Mouse (Mus musculus): ENCODE measurements around the gene Stxbp1. TPM values are rescaled to one million over a fixed set of nuclear protein-coding genes. Genes with fewer than 3 reads are reported as not detected.

Stxbp1 gene
- polyA plus RNA-seq, 1 experiment from 2014 or later = 5.8 TPM

DNA sequence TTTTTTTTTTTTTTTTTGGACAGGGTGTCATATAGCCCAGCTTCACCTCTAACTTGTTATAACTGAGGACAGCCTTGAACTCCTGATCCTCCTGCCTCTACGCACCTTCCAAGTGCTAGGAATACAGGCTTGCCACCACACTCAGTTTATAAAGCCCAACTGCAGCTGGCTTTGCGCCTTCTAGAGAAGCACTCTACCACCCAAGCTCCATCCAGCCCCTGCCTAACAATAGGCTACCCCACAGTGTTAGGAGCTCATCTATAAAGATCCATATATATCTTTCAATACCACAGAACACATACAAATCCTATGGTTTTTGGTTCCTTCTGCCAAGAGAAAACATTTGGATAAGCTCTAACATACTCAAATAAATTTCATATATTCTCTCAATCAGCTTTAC, 30.5 kb downstream of the Stxbp1 start:
- no peak for ATAC-seq
- no peak overlapping the region for H3K9ac ChIP-seq
- H3K4me1 ChIP-seq = no peaks in the 10 kb centered on the region
- H3K4me2 ChIP-seq = no peak overlapping the region
- H3K27ac ChIP-seq = no peak overlapping the region
- no peaks in the 10 kb centered on the region for H3K9me3 ChIP-seq (replicated peaks)
- 84% methylated on average over 2 of the region's 2 CpGs for WGBS (ENCODE audit: insufficient replicate concordance)
- no peaks in the 10 kb centered on the region for H3K27me3 ChIP-seq (replicated peaks)
- 0 out of 2 replicates have a peak, but pooled peaks cover 9% of the 10 kb centered on the region for H3K36me3 ChIP-seq
- no peak overlapping the region for H3K4me3 ChIP-seq

DNA sequence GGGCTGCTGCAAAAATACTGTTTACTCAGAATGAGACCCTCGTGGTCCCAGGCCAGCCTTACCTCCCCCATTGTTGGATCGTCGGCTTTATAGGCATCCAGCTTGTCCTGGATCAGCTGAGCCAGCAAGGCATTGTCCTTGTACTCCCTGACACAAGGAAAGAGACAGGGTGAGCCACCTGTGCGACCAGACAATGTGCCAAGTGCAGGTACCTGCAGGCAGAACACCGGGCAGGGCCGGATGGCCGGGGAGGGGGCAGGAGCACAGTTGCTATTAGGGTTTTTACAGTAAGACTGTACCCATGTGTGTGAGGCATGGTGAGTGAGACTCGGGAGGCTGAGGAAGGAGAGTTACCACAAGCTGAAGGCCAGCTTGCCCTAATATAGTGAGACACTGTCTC, 35.1 kb downstream of the Stxbp1 start:
- Histone ChIP-seq H3K27me3 (replicated peaks) (no peaks in the 10 kb centered on the region), H3K9ac (no peak overlapping the region), H3K4me1 (no peaks in the 10 kb centered on the region), H3K4me2 (no peak overlapping the region), H3K4me3 (no peak overlapping the region), H3K36me3 (peaks cover 6% of the 10 kb centered on the region; the same call in 1 of the 2 replicates), H3K27ac (no peak overlapping the region), H3K9me3 (replicated peaks) (no peaks in the 10 kb centered on the region)
- ATAC-seq = no peak
- 72% methylated on average over 8 of the region's 8 CpGs for WGBS (ENCODE audit: insufficient replicate concordance)

DNA sequence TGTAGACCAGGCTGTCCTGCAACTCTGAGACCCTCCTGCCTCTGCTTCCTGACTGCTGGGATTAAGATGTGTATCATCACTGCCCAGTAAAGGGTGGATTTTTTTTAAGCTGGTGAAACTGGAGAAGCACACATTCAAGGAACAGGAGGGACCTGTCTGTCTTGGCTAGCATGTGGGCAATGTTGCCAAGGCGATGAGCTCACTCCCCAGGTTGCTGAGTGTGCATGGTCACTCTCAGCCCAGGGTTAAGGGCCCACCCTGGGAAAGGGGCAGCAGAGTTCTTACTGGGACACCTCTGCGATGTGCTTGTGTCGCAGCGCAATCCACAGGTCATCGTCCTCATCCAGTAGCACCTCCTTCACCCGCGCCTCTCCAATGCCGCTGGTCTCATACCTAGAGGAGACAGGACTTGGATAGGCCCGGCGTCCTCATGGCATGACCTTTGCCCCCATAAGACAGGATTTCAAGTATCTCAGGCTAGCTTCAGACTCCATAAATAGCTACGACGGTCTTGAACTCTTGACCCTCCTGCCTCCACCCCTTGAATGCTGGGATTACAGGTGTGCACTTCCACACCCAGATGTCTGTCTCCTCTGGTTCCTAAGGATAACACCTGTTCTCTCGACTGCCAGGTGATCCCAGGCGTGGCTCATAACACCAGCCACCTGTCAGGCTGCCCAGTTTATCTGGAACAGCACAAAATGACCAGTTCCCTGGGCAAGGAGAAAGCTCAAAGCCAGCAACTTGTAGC, 38.1 kb downstream of the Stxbp1 start:
- H3K9me3 ChIP-seq (replicated peaks) = no peaks in the 10 kb centered on the region
- WGBS (ENCODE audit: insufficient replicate concordance) = 84% methylated on average over 14 of the region's 14 CpGs
- H3K4me3 ChIP-seq = no peak overlapping the region
- no peak for ATAC-seq
- peaks cover 3% of the 10 kb centered on the region; the same call in 1 of the 2 replicates for H3K36me3 ChIP-seq
- no peak overlapping the region for H3K4me2 ChIP-seq
- no peak overlapping the region for H3K27ac ChIP-seq
- no peak overlapping the region for H3K9ac ChIP-seq
- no peaks in the 10 kb centered on the region for H3K27me3 ChIP-seq (replicated peaks)
- no peaks in the 10 kb centered on the region for H3K4me1 ChIP-seq

DNA sequence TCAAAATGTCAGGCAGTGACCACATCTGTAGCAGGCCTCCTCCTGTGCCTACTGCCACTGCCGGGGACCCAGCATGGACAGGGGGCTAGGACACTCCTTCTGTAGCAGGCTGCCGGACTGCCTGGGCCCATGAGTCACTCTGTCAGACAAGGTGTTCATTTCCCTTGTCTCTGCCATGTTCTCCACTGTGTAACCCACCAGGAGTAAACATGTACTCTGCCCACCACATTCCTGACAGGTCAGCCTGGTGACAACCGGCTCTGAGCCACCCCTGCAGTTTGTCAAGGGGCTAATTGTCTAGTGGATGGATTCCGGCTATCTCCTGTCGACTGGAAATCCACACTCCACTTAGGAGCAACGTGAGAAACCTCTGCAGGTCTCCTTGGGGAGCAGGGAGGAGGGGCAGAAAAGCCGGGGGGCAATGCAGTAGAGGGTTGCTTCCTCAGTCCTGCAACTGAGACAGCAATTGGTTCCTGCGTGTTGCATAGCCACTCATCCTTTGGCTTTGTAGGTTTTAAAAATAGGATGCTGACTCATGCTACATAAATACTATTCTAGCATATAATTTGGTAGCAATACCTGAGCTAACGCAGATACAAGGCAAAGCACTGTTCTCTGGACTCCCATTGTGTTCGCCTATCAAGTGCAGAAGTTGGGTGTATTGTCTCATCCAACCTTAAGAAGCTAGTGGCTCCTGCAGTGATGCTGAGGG, 48.6 kb downstream of the Stxbp1 start:
- Histone ChIP-seq H3K27me3 (replicated peaks) (no peaks in the 10 kb centered on the region), H3K4me1 (peaks cover 9% of the 10 kb centered on the region; the same call in 1 of the 2 replicates), H3K9ac (no peak overlapping the region), H3K4me2 (no peak overlapping the region), H3K4me3 (no peak overlapping the region), H3K36me3 (peaks cover 32% of the 10 kb centered on the region), H3K9me3 (replicated peaks) (no peaks in the 10 kb centered on the region), H3K27ac (no peak overlapping the region)
- 56% methylated on average over 10 of the region's 10 CpGs for WGBS (ENCODE audit: insufficient replicate concordance)
- ATAC-seq = no peak

DNA sequence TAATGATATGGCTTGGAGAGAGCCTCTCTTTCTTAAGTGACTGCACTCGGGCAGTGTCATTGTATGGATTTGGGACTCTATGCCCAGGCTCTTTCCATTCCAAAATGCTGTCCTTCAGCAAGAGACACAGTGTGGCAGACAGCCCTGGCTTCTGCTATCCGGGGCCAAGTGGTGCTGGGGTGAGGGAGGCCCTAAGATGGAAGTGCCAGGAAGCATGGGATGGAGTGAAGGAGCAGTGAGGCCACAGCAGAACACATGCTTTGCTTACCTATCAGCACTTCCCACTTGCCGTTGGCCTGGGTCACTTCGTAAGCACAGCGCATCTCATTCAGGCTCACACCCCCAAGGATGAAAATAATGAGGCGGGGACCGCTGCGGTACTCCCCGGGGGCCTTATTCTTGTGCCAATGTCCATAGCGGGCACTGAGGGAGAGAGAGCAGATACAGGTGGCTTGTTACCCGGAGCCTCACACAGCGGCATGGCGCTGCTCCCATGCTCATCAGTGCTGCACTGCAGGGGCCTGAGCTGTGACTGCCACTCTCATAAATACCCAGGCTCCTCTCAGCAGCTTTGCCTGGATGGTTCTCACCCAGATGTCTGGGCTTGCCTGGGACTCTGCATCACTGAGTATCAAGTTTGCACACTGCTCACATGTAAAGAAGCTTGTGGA, 51.2 kb downstream of the Stxbp1 start:
- no peak overlapping the region for H3K27ac ChIP-seq
- H3K4me1 ChIP-seq = peaks cover 9% of the 10 kb centered on the region; the same call in 1 of the 2 replicates
- no peak for ATAC-seq
- no peak overlapping the region for H3K4me2 ChIP-seq
- no peak overlapping the region for H3K9ac ChIP-seq
- peaks cover 28% of the 10 kb centered on the region for H3K36me3 ChIP-seq
- H3K4me3 ChIP-seq = no peak overlapping the region
- H3K9me3 ChIP-seq (replicated peaks) = no peaks in the 10 kb centered on the region
- 78% methylated on average over 13 of the region's 13 CpGs for WGBS (ENCODE audit: insufficient replicate concordance)
- no peaks in the 10 kb centered on the region for H3K27me3 ChIP-seq (replicated peaks)

DNA sequence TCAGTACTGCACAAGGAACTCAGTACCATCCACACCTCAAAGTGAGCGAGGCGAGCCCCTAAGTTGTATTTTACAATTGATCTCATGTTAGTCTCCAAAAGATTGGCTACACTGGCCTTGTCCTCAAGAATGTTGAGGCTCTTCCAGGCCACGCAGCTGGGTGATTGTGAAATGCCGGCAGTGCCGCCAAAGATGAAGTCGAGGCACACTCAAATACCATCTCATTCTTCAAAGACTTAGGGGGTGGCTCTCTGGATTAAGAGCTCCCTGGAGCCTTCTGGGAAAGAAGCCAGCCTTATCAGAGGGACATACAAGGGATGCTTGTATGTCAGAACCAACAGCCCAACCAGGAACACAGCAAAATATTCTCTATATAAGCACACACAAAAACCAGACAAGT, 55.7 kb downstream of the Stxbp1 start:
- H3K9ac ChIP-seq = no peak overlapping the region
- 79% methylated on average over 6 of the region's 6 CpGs for WGBS (ENCODE audit: insufficient replicate concordance)

DNA sequence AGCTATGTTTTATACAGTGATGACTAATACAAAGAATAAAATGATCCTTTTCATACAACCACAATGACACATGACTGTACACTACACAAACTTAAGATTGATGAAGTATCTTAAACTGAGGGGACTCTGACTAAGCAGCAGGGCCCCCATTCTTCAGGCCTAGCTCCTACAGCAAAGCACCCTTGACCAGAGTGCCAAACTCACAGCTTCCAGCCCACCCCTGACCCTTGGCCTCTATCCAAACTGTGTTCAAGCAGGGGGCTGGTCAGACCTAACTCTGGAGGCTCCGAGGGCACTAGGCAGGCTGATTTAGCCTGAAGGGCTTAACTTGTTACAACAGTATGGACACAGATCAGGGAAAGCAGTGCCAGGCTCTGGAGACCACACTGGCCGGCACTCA, 58.5 kb downstream of the Stxbp1 start:
- Histone ChIP-seq H3K9me3 (replicated peaks) (no peaks in the 10 kb centered on the region), H3K9ac (no peak overlapping the region), H3K36me3 (no peaks in the 10 kb centered on the region), H3K27ac (no peak overlapping the region), H3K4me2 (no peak overlapping the region), H3K4me3 (no peak overlapping the region), H3K27me3 (replicated peaks) (no peaks in the 10 kb centered on the region), H3K4me1 (no peaks in the 10 kb centered on the region; the same call in 1 of the 2 replicates)
- 74% methylated on average over 2 of the region's 2 CpGs for WGBS (ENCODE audit: insufficient replicate concordance)
- ATAC-seq = no peak

More for the DNA sequence above, 55.7 kb downstream of the Stxbp1 start:
- Histone ChIP-seq H3K4me3 (no peak overlapping the region), H3K4me2 (no peak overlapping the region), H3K27me3 (replicated peaks) (no peaks in the 10 kb centered on the region), H3K4me1 (no peaks in the 10 kb centered on the region; the same call in 1 of the 2 replicates), H3K27ac (no peak overlapping the region), H3K36me3 (peaks cover 4% of the 10 kb centered on the region; the same call in 1 of the 2 replicates), H3K9me3 (replicated peaks) (no peaks in the 10 kb centered on the region)
- no peak for ATAC-seq

DNA sequence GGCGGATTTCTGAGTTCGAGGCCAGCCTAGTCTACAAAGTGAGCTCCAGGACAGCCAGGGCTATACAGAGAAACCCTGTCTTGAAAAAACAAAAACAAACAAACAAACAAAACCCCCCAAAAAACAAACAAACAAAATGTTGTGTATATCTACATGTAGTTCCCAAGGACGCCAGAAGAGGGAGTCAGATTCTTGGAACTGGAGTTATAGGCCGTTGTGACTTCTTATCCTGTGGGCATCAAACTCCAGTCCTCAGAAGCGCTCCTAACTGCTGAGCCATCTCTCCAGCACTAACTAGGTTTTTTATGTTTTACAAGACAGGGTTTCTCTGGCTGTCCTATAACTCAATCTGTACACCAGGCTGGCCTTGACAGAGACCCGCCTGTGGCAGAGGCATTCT, 59.9 kb downstream of the Stxbp1 start:
- 39% methylated on average over 6 of the region's 6 CpGs for WGBS (ENCODE audit: insufficient replicate concordance)
- Histone ChIP-seq H3K9ac (no peak overlapping the region), H3K27me3 (replicated peaks) (no peaks in the 10 kb centered on the region), H3K36me3 (no peaks in the 10 kb centered on the region), H3K4me2 (no peak overlapping the region), H3K4me1 (no peaks in the 10 kb centered on the region; the same call in 1 of the 2 replicates), H3K9me3 (replicated peaks) (no peaks in the 10 kb centered on the region), H3K4me3 (no peak overlapping the region), H3K27ac (no peak overlapping the region)
- no peak for ATAC-seq

DNA sequence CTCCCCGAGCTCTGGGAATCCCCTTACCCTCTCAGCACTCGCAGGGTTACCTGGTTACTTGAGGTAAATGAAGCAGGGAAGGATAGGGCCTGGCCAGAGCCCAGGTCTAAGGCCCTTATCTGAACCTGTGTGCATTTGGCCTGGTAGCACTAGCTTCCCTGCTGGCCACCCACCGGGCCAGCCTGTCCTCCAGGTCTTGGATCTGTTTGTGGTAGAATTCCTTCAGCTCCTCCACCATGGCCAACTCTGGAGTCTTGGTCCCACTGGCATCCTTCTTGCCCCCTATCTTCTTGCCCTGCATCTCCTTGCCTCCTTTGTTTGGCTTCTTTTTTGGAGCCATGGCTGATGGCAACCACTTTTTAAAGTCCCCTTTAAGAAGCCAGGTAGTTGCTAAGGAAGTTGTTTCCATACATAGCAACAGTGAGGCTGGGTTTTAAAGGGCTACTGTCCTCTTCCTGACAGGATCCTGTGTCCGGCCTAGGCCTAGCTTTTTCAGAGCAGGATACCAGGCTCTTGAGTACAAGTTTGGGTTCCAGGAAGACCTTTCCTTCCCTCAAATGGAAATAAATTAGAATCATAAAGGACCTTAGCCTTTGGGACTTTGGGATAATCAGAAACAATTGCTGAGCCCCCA, 62.9 kb downstream of the Stxbp1 start, which contains the start of gene Cfap157:
Gene Cfap157, minus strand, starts transcription at position 381 of the 634 bp plus-strand sequence.
- ATAC-seq = no peak
- no peak within 1 kb of the TSS for H3K9ac ChIP-seq
- no peak within 1 kb of the TSS for H3K27ac ChIP-seq
- no peak within 1 kb of the TSS for H3K4me2 ChIP-seq
- H3K9me3 ChIP-seq (replicated peaks) = no peaks in the 10 kb centered on the region
- H3K4me3 ChIP-seq = no peak within 1 kb of the TSS
- H3K4me1 ChIP-seq = peaks cover 5% of the 10 kb centered on the region
- 48% methylated on average over 4 of the region's 4 CpGs for WGBS (ENCODE audit: insufficient replicate concordance)
- no peaks in the 10 kb centered on the region for H3K36me3 ChIP-seq
- H3K27me3 ChIP-seq (replicated peaks) = no peaks in the 10 kb centered on the region

DNA sequence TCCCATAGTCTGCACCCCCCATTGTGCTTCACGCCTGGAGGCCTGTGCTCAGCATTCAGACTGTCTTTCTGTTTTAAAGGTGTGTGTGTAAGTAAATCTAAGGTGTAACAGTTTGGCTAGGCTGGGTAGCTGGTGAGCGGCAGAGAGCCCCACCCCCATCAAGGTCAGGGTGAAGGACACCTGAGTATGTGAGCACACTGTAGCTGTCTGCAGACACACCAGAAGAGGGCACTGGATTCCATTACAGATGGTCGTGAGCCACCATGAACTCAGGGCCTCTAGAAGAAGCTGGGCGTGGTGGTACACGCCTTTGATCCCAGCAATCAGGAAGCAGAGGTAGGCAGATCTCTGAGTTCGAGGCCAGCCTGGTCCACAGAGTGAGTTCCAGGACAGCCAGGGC, 65.3 kb downstream of the Stxbp1 start:
- Histone ChIP-seq H3K4me3 (no peak overlapping the region), H3K9me3 (replicated peaks) (no peaks in the 10 kb centered on the region), H3K9ac (no peak overlapping the region), H3K36me3 (no peaks in the 10 kb centered on the region; the same call in 1 of the 2 replicates), H3K27ac (no peak overlapping the region), H3K4me2 (no peak overlapping the region), H3K4me1 (peaks cover 5% of the 10 kb centered on the region; the same call in 1 of the 2 replicates), H3K27me3 (replicated peaks) (no peaks in the 10 kb centered on the region)
- WGBS (ENCODE audit: insufficient replicate concordance) = 57% methylated on average over 6 of the region's 6 CpGs
- ATAC-seq = no peak

DNA sequence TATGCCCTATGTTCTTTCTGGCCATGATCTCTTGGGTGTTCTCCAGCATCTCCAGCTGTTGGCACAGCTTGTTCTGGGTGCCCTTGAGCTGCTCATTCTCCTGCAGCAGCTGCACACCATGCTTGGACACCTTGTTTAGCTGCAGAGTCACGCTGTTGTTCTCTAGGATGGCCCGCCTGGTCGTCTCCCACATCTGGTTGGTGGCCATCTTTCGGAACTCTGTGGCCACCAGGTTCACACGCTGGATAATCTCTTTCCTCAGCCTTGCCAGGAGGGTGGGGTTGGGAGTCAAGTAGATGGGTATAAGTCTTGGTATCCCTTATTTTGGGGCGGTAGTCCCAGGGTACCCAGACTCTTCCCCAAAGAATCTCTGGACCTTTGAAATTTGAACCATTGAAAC, 67.3 kb downstream of the Stxbp1 start:
- ATAC-seq = no peak
- H3K4me2 ChIP-seq = no peak overlapping the region
- WGBS (ENCODE audit: insufficient replicate concordance) = 75% methylated on average over 6 of the region's 6 CpGs

More for the DNA sequence above, 67.3 kb downstream of the Stxbp1 start:
- Histone ChIP-seq H3K9me3 (replicated peaks) (no peaks in the 10 kb centered on the region), H3K4me1 (peaks cover 22% of the 10 kb centered on the region), H3K9ac (no peak overlapping the region), H3K27me3 (replicated peaks) (no peaks in the 10 kb centered on the region), H3K4me3 (no peak overlapping the region), H3K27ac (no peak overlapping the region), H3K36me3 (no peaks in the 10 kb centered on the region; the same call in 1 of the 2 replicates)

All from liver, embryonic 12.5 days (tissue).